Mouse (Mus musculus): Measurements from ENCODE around the gene Purb. TPM values are rescaled to one million over a fixed set of nuclear protein-coding genes. Genes with fewer than 3 reads are reported as not detected.

Purb gene
- 103 and 109 TPM in 2 replicates for polyA plus RNA-seq (2012; rRNA removed)

- TF ChIP-seq POLR2A (IDR thresholded peaks at IDR 0.05; ENCODE audit: extremely low read depth, insufficient read depth, low read length) (peak; percentile 92), CTCF (IDR thresholded peaks at IDR 0.05; ENCODE audit: extremely low read depth, insufficient read depth, low read length) (no peak)
Observed at GRCm38 (mm10) chr11:6475867-6476484, at the start of gene Purb. Gene Purb, minus strand, starts transcription at chr11:6475917.

DNA sequence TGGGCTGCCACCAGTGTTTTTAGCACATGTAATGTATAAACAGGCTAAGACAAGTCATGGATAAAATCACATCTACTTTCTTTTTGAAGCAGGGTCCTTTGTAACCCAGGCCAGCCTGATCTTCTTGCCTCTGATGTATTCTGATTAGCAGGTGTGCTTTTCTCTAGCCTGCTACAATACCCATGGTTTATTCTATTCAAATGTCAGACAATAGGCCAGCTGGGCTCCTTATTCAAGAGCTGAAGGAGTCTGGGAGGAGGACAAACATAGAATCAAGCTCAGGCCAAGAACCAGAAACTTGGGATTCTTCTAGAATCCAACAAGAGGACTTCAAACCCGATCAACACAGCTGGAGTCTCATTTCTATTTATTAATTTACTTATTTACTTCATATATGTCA lies 49.5 kb upstream of the Purb start:
- H3K27ac ChIP-seq (ENCODE audit: insufficient read depth, low read length) = no peak overlapping the region
- TF ChIP-seq POLR2A (IDR thresholded peaks at IDR 0.05; ENCODE audit: extremely low read depth, insufficient read depth, low read length) (no peak), CTCF (IDR thresholded peaks at IDR 0.05; ENCODE audit: extremely low read depth, insufficient read depth, low read length) (no peak)
- H3K4me3 ChIP-seq (ENCODE audit: insufficient read depth, low read length) = no peak overlapping the region
- H3K4me1 ChIP-seq (ENCODE audit: control insufficient read depth, insufficient read depth, low read length) = peaks cover 1% of the 10 kb centered on the region; the same call in 1 of the 2 replicates

More at GRCm38 (mm10) chr11:6475867-6476484, at the start of gene Purb:
- peaks cover 2% of the 10 kb centered on the region for H3K4me1 ChIP-seq (ENCODE audit: control insufficient read depth, insufficient read depth, low read length)
- H3K4me3 ChIP-seq (ENCODE audit: insufficient read depth, low read length) = peak within 1 kb of the TSS; percentile 54
- peak within 1 kb of the TSS; percentile 86 for H3K27ac ChIP-seq (ENCODE audit: insufficient read depth, low read length)

GRCm38 (mm10) chr11:6524880-6525238 lies 49.1 kb upstream of the Purb start:
- no peak overlapping the region for H3K4me3 ChIP-seq (ENCODE audit: insufficient read depth, low read length)
- TF ChIP-seq CTCF (IDR thresholded peaks at IDR 0.05; ENCODE audit: extremely low read depth, insufficient read depth, low read length) = no peak
- no peak for TF ChIP-seq POLR2A (IDR thresholded peaks at IDR 0.05; ENCODE audit: extremely low read depth, insufficient read depth, low read length)

GRCm38 (mm10) chr11:6524165-6524879 lies 48.6 kb upstream of the Purb start:
- no peak overlapping the region for H3K4me3 ChIP-seq (ENCODE audit: insufficient read depth, low read length)
- no peak overlapping the region for H3K27ac ChIP-seq (ENCODE audit: insufficient read depth, low read length)
- H3K4me1 ChIP-seq (ENCODE audit: control insufficient read depth, insufficient read depth, low read length) = peaks cover 1% of the 10 kb centered on the region; the same call in 1 of the 2 replicates
- no peak for TF ChIP-seq CTCF (IDR thresholded peaks at IDR 0.05; ENCODE audit: extremely low read depth, insufficient read depth, low read length)
- no peak for TF ChIP-seq POLR2A (IDR thresholded peaks at IDR 0.05; ENCODE audit: extremely low read depth, insufficient read depth, low read length)

More at GRCm38 (mm10) chr11:6524880-6525238, 49.1 kb upstream of the Purb start:
- H3K27ac ChIP-seq (ENCODE audit: insufficient read depth, low read length) = no peak overlapping the region
- H3K4me1 ChIP-seq (ENCODE audit: control insufficient read depth, insufficient read depth, low read length) = peaks cover 1% of the 10 kb centered on the region; the same call in 1 of the 2 replicates

GRCm38 (mm10) chr11:6523662-6524088 lies 48.0 kb upstream of the Purb start:
- TF ChIP-seq POLR2A (IDR thresholded peaks at IDR 0.05; ENCODE audit: extremely low read depth, insufficient read depth, low read length) (no peak), CTCF (IDR thresholded peaks at IDR 0.05; ENCODE audit: extremely low read depth, insufficient read depth, low read length) (no peak)
- Histone ChIP-seq H3K4me3 (ENCODE audit: insufficient read depth, low read length) (no peak overlapping the region), H3K27ac (ENCODE audit: insufficient read depth, low read length) (no peak overlapping the region), H3K4me1 (ENCODE audit: control insufficient read depth, insufficient read depth, low read length) (peaks cover 1% of the 10 kb centered on the region; the same call in 1 of the 2 replicates)

DNA sequence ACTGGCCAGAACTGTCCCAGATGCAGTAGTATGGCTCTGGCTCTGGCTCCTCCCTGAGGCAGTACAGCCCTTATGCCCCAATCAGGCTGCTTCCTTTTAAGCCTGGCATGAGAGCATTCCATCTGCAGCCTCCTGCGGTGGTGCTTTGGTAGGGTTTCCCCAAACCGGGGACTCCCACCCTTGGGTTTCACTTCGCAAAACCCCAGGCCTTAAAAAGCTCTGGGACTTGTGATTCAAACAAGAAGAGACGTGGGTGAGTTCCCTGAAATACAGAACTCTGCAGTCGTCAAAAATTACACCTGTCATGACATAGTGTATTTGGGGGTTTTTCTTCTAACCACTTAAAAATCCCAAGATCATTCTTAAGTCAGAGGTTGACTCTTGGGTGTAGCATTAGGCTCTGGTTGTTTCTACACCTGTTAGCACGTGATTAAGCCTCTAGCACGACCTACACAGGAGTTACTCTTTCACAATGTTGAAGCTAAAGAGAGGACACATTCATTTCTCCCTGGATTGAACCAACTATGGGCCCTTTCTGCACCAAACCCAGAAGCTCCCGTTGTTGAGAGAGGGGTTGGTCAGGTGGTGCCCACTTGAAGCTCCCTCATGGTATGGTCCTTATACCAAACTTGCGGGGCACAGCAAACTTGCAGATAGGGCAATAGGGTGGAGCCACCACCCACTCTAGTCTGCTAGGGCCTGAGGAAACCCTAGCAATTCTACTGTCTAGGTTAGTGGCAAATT lies 47.2 kb upstream of the Purb start:
- TF ChIP-seq CTCF (IDR thresholded peaks at IDR 0.05; ENCODE audit: extremely low read depth, insufficient read depth, low read length) (no peak), POLR2A (IDR thresholded peaks at IDR 0.05; ENCODE audit: extremely low read depth, insufficient read depth, low read length) (no peak)
- Histone ChIP-seq H3K4me3 (ENCODE audit: insufficient read depth, low read length) (no peak overlapping the region), H3K27ac (ENCODE audit: insufficient read depth, low read length) (no peak overlapping the region), H3K4me1 (ENCODE audit: control insufficient read depth, insufficient read depth, low read length) (peaks cover 1% of the 10 kb centered on the region; the same call in 1 of the 2 replicates)

DNA sequence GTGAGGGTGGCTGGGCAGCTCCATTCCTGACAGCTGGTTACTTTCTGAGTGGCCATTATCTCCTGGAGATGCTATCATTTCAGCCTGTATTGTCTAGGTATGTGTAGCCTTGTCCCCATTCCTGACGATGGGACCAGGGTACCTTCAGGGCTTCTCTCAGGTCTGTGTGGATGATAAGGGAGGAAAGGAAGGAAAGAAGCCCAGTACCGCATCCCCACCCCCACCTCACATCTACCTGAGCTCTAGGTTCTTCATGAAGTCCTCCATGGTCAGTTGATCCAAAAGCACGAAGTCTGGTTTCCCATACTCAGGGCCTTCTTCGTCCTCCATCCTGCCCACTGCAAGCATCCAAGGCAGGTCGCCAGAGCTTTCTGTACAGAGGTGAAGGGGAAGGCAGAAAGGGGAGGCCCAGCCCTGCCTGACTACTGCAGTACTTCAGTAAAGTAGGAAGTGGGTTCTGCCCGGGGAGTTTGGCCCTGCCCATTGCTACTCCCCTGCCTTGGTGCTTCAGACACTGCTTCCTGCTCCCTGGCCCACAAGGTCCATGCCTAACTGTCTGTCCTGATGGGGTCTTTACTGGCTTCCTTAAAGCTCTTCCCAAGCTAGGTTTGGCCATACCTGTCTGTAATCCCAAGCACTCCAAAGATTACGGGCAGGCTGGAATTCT lies 44.9 kb upstream of the Purb start, which contains the start of gene Myo1g:
TSS of gene Myo1g (minus strand) at position 459 of the 667 bp plus-strand sequence.
- Histone ChIP-seq H3K27ac (ENCODE audit: insufficient read depth, low read length) (no peak within 1 kb of the TSS), H3K4me1 (ENCODE audit: control insufficient read depth, insufficient read depth, low read length) (no peaks in the 10 kb centered on the region), H3K4me3 (ENCODE audit: insufficient read depth, low read length) (no peak within 1 kb of the TSS)
- no peak for TF ChIP-seq CTCF (IDR thresholded peaks at IDR 0.05; ENCODE audit: extremely low read depth, insufficient read depth, low read length)
- TF ChIP-seq POLR2A (IDR thresholded peaks at IDR 0.05; ENCODE audit: extremely low read depth, insufficient read depth, low read length) = no peak

DNA sequence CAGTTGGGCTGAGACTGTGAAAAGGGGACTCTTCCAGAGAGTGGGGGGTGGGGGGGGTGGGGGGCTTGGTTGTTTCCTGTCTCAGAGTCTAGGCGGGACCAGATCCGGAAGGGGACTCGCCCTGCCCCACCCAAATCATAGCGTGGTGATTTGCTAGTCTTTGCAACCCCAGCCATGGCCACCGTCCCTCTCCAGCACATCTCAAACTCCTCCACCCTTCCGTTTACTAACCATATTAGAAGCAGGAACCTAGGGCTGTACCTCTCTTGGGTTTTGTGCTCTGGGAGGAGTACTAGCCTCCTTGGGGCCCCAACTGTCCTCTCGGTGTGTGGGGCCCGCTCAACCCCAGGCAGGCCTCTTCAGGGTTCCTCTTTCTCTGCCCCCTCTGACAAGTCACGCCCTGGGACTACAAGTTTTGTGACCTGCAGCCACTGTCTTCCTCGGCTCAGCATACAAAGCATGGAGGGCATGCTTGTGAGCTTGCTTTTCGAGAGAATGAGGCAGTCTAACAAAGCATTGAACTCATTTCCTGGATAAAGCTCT lies 43.8 kb upstream of the Purb start:
- no peaks in the 10 kb centered on the region for H3K4me1 ChIP-seq (ENCODE audit: control insufficient read depth, insufficient read depth, low read length)
- TF ChIP-seq CTCF (IDR thresholded peaks at IDR 0.05; ENCODE audit: extremely low read depth, insufficient read depth, low read length) (no peak), POLR2A (IDR thresholded peaks at IDR 0.05; ENCODE audit: extremely low read depth, insufficient read depth, low read length) (no peak)
- no peak overlapping the region for H3K4me3 ChIP-seq (ENCODE audit: insufficient read depth, low read length)
- no peak overlapping the region for H3K27ac ChIP-seq (ENCODE audit: insufficient read depth, low read length)

- no peak overlapping the region for H3K27ac ChIP-seq (ENCODE audit: insufficient read depth, low read length)
- H3K4me1 ChIP-seq (ENCODE audit: control insufficient read depth, insufficient read depth, low read length) = no peaks in the 10 kb centered on the region
- TF ChIP-seq POLR2A (IDR thresholded peaks at IDR 0.05; ENCODE audit: extremely low read depth, insufficient read depth, low read length) (no peak), CTCF (IDR thresholded peaks at IDR 0.05; ENCODE audit: extremely low read depth, insufficient read depth, low read length) (no peak)
- no peak overlapping the region for H3K4me3 ChIP-seq (ENCODE audit: insufficient read depth, low read length)
Observed at GRCm38 (mm10) chr11:6514837-6515236, 39.1 kb upstream of the Purb start.
